Mouse (Mus musculus): ENCODE results near the gene 9030612E09Rik. TPM values are rescaled to one million over a fixed set of nuclear protein-coding genes. Genes with fewer than 3 reads are reported as not detected.

The 9030612E09Rik gene
- 1.6 TPM in 2 replicates for polyA plus RNA-seq (2012; rRNA removed)

DNA sequence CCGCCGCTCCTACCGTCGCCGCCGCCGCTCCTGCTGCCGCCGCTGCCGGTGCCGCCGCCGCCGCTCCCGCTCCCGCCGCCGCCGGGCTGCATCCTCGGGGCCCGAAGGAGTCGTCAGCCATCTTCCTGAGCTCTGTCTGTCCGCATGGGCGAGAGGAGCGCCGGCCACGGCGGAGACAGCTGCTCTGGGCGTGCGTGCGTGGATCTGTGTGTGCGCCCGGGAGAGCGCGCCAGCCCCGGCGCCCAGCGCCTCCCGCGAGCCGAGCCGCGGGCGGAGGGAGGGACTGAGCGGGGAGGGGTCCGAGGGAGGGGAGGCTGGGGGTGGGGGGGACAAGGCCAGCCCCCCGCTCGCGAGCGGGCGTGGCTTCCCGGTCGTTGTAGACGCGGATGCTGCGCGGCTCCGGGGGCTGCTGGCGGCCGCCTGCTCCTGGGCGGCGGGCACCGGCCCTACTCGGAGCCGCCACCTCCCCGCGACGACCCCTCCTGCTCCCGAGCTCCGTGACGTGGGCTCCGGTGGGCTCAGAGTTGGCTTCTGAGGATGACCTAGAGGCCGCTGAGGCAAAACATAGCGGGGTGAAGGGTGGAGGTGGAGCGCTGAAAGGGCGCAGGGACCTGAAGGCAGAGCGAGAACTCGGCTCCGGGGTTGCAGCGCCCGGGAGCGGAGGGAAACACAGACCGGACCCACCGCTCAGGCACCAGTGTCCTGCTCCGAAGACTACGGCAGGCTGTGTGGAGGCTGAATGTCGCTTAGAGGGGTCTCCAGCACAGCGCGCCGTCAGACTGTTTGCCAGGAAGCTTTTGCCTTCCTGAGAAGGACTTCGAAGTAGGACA, at the start of gene 9030612E09Rik, which contains the start of gene Sobp:
Gene 9030612E09Rik, plus strand, starts transcription at position 379 of the 830 bp plus-strand sequence.
Gene Sobp, minus strand, starts transcription at position 205 of the 830 bp plus-strand sequence.

DNA sequence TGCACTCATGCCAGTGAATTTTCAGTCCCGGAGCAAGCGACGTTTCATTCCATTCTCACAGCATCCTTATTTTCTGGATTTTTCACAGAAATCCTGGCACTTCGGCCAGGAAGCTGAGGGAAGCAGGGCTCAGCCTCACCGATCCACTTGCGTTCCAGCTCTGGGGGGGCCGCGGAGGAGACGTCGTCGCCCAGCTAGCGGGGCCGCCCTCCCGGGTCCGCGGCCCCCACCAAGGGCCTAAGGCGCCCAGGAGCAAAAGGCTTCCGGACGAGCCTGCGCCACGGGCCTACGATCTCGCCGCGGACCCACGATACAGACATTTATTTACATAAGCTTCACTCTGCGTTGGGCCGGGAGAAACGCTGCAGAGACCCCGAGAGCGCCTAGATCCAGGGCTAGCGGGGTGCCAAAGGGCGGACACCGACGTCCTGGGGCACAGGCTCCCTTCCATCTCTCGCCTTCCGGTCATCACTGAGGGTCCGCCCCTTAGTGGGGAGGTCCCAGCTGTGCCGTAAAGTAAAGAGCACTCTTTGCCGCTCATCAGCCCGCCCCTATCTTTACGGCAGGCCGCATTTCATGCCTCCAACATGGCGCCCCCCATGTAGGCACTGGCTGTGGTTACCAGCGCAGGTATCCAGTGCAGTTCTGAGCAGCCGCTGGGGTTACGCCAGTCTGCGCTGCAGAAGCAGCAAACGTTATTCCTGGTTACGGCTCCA, 46.6 kb downstream of the 9030612E09Rik start, which contains the start of gene Pdss2:
Gene Pdss2, plus strand, starts transcription at position 577 of the 716 bp plus-strand sequence.

Other genes with a start within 250 kb of the 9030612E09Rik start
- gene Sobp, start 174 bp upstream of the 9030612E09Rik start, polyA plus RNA-seq (2012; rRNA removed) = 6.7 and 9.4 TPM in 2 replicates
- gene Pdss2, start 46.8 kb downstream of the 9030612E09Rik start, polyA plus RNA-seq (2012; rRNA removed) = 10.1 and 10.9 TPM in 2 replicates

Data from central nervous system, embryonic 11.5 days (tissue).